Mouse (Mus musculus): ENCODE results near the gene Plscr3.

DNA sequence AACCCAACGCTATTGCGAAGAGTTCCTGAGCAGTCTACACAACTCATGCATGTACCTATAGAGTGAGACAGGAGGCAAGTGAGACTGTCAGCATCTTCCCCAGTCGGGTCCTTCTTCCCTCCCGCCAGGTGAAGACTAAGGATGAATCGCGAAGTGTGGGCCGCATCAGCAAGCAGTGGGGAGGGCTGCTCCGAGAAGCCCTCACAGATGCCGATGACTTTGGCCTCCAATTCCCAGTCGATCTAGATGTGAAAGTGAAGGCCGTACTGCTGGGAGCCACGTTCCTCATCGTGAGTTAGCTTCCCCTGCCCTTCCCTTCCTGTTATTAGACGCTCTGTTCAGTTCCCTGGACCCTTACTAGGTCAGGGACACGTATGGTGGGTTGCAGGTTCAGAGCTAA, 3.7 kb downstream of the Plscr3 start:
- no peak for TF ChIP-seq POLR2A (IDR thresholded peaks at IDR 0.05; ENCODE audit: low read depth, low read length)
- no peak for TF ChIP-seq CTCF (conservative IDR thresholded peaks at IDR 0.05; ENCODE audit: insufficient read depth, insufficient read length, low read depth, low read length)
